Mouse (Mus musculus) liver, embryonic 13.5 days (tissue): ENCODE results near the gene Pqlc2. TPM values are rescaled to one million over a fixed set of nuclear protein-coding genes. Genes with fewer than 3 reads are reported as not detected.
A peak's percentile ranks its signal among the peaks of the same experiment; 100 is the strongest.

ENCODE experiments used
- ATAC-seq: fragments of 200-750 bp; cut with Nextera tagmentation; 2 replicates; pipeline ENCODE4 v1.8.0; 2017; ENCODE audit warnings: low read depth, mild to moderate bottlenecking, moderate number of reproducible peaks, moderate library complexity
- DNase-seq: peaks from one replicate; pipeline ENCODE4 v3.0.0; 2022
- H3K27ac ChIP-seq: fragments of 300-500 bp; sonication (generic); 2 replicates; pipeline ENCODE4 v1.5.1; 2015; ENCODE audit warnings: moderate library complexity, mild to moderate bottlenecking, inconsistent platforms
- H3K27me3 ChIP-seq: fragments of 300-500 bp; sonication (generic); 2 replicates; pipeline ENCODE4 v1.6.1; 2015; ENCODE audit warnings: mild to moderate bottlenecking, inconsistent platforms
- H3K36me3 ChIP-seq: fragments of 300-500 bp; sonication (generic); 2 replicates; pipeline ENCODE4 v1.6.1; 2015; ENCODE audit warnings: mild to moderate bottlenecking, inconsistent platforms
- H3K4me1 ChIP-seq: fragments of 300-500 bp; sonication (generic); replicated peaks from 2 replicates; pipeline ENCODE4 v1.6.1; 2015; ENCODE audit warnings: inconsistent platforms
- H3K4me2 ChIP-seq: fragments of 300-500 bp; sonication (generic); 2 replicates; pipeline ENCODE4 v1.6.1; 2015; ENCODE audit warnings: inconsistent platforms, mild to moderate bottlenecking, moderate library complexity
- H3K4me3 ChIP-seq: fragments of 300-500 bp; sonication (generic); replicated peaks from 2 replicates; pipeline ENCODE4 v1.5.1; 2015; ENCODE audit warnings: mild to moderate bottlenecking, inconsistent platforms
- H3K9ac ChIP-seq: fragments of 300-500 bp; sonication (generic); 2 replicates; pipeline ENCODE4 v1.6.1; 2015; ENCODE audit warnings: mild to moderate bottlenecking, inconsistent platforms
- H3K9me3 ChIP-seq: fragments of 300-500 bp; sonication (generic); replicated peaks from 2 replicates; pipeline ENCODE4 v1.6.1; 2016; ENCODE audit warnings: inconsistent platforms
- WGBS: fragments of 180-500 bp; shearing (Covaris S2); methylation state at CpG from one replicate; pipeline ENCODE4 v1.1.7; 2015; ENCODE audit not compliant: insufficient replicate concordance; 5-methylcytosine and 5-hydroxymethylcytosine counted together
- polyA plus RNA-seq: library from polyadenylated mRNA; unstranded; fragments of >200 nt; fragmentation: Nextera tagmentation; extraction: Ambion mirVana; gene quantifications from 2 replicates; pipeline ENCODE4 v1.2.1, GENCODE M21; 2015

Pqlc2 gene
- polyA plus RNA-seq, 1 experiment from 2014 or later = 10.3 TPM

- ATAC-seq (no peak), DNase-seq (no peak)
- Histone ChIP-seq H3K4me1 (peaks cover 8% of the 10 kb centered on the region), H3K9me3 (no peaks in the 10 kb centered on the region), H3K36me3 (peaks cover 9% of the 10 kb centered on the region; the same call in 1 of the 2 replicates), H3K9ac (no peak overlapping the region), H3K27ac (no peak overlapping the region), H3K27me3 (no peaks in the 10 kb centered on the region), H3K4me3 (no peak overlapping the region), H3K4me2 (no peak overlapping the region)
- 60% methylated on average over 5 of the region's 5 CpGs for WGBS
These were observed 8.3 kb downstream of the Pqlc2 start for GRCm38 (mm10) chr4:139302241-139302640.

GRCm38 (mm10) chr4:139301780-139302179 is 8.7 kb downstream of the Pqlc2 start:
- Histone ChIP-seq H3K36me3 (peaks cover 9% of the 10 kb centered on the region; the same call in 1 of the 2 replicates), H3K4me2 (no peak overlapping the region), H3K4me1 (peaks cover 8% of the 10 kb centered on the region), H3K4me3 (no peak overlapping the region), H3K9me3 (no peaks in the 10 kb centered on the region), H3K9ac (no peak overlapping the region), H3K27ac (no peak overlapping the region), H3K27me3 (no peaks in the 10 kb centered on the region)
- WGBS = 83% methylated on average over 8 of the region's 8 CpGs
- peak; percentile 29 for ATAC-seq
- no peak for DNase-seq

- Histone ChIP-seq H3K27me3 (no peaks in the 10 kb centered on the region), H3K27ac (no peak overlapping the region), H3K4me1 (peaks cover 4% of the 10 kb centered on the region), H3K4me2 (no peak overlapping the region), H3K4me3 (no peak overlapping the region), H3K9me3 (no peaks in the 10 kb centered on the region), H3K9ac (no peak overlapping the region), H3K36me3 (peaks cover 9% of the 10 kb centered on the region; the same call in 1 of the 2 replicates)
- peak; percentile 29; the same call in 1 of the 2 replicates for ATAC-seq
- DNase-seq = no peak
- 72% methylated on average over 12 of the region's 12 CpGs for WGBS
These were observed 11.7 kb downstream of the Pqlc2 start for GRCm38 (mm10) chr4:139298671-139299366.

- Histone ChIP-seq H3K4me3 (no peak overlapping the region), H3K36me3 (peaks cover 7% of the 10 kb centered on the region; the same call in 1 of the 2 replicates), H3K9me3 (no peaks in the 10 kb centered on the region), H3K9ac (no peak overlapping the region), H3K4me2 (no peak overlapping the region), H3K27me3 (no peaks in the 10 kb centered on the region), H3K27ac (no peak overlapping the region), H3K4me1 (peaks cover 4% of the 10 kb centered on the region)
- DNase-seq (no peak), ATAC-seq (no peak)
- WGBS = 76% methylated on average over 4 of the region's 4 CpGs
These were observed 12.9 kb downstream of the Pqlc2 start for GRCm38 (mm10) chr4:139297566-139297965.

GRCm38 (mm10) chr4:139292038-139292437 is 18.5 kb downstream of the Pqlc2 start:
- Histone ChIP-seq H3K27ac (no peak overlapping the region), H3K9ac (no peak overlapping the region), H3K9me3 (no peaks in the 10 kb centered on the region), H3K4me3 (no peak overlapping the region), H3K4me2 (no peak overlapping the region), H3K27me3 (no peaks in the 10 kb centered on the region), H3K4me1 (no peaks in the 10 kb centered on the region), H3K36me3 (peaks cover 50% of the 10 kb centered on the region)
- no peak for DNase-seq
- ATAC-seq = no peak
- WGBS = 83% methylated on average over 5 of the region's 5 CpGs

GRCm38 (mm10) chr4:139291099-139291498 is 19.4 kb downstream of the Pqlc2 start:
- Histone ChIP-seq H3K36me3 (peaks cover 59% of the 10 kb centered on the region), H3K9me3 (no peaks in the 10 kb centered on the region), H3K4me2 (no peak overlapping the region), H3K9ac (no peak overlapping the region), H3K27ac (no peak overlapping the region), H3K4me3 (no peak overlapping the region), H3K27me3 (no peaks in the 10 kb centered on the region), H3K4me1 (no peaks in the 10 kb centered on the region)
- no peak for ATAC-seq
- 78% methylated on average over 16 of the region's 16 CpGs for WGBS
- DNase-seq = no peak

GRCm38 (mm10) chr4:139289017-139289416 is 21.5 kb downstream of the Pqlc2 start:
- Histone ChIP-seq H3K4me2 (no peak overlapping the region), H3K9me3 (no peaks in the 10 kb centered on the region), H3K4me3 (no peak overlapping the region), H3K4me1 (no peaks in the 10 kb centered on the region), H3K27me3 (no peaks in the 10 kb centered on the region), H3K27ac (no peak overlapping the region), H3K9ac (no peak overlapping the region), H3K36me3 (peaks cover 76% of the 10 kb centered on the region)
- peak; percentile 25 for DNase-seq
- 74% methylated on average over 10 of the region's 10 CpGs for WGBS
- ATAC-seq = peak; percentile 24; the same call in 1 of the 2 replicates

- no peak; the same call in 1 of the 2 replicates for ATAC-seq
- 76% methylated on average over 18 of the region's 18 CpGs for WGBS
- Histone ChIP-seq H3K36me3 (peaks cover 92% of the 10 kb centered on the region), H3K4me1 (no peaks in the 10 kb centered on the region), H3K4me2 (no peak overlapping the region), H3K4me3 (no peak overlapping the region), H3K27ac (no peak overlapping the region), H3K9me3 (no peaks in the 10 kb centered on the region), H3K27me3 (no peaks in the 10 kb centered on the region), H3K9ac (no peak overlapping the region)
- peak; percentile 63 for DNase-seq
These were observed 23.2 kb downstream of the Pqlc2 start for GRCm38 (mm10) chr4:139287122-139287863.

- Histone ChIP-seq H3K27ac (no peak overlapping the region), H3K4me1 (no peaks in the 10 kb centered on the region), H3K4me3 (no peak overlapping the region), H3K36me3 (peaks cover 94% of the 10 kb centered on the region), H3K27me3 (no peaks in the 10 kb centered on the region), H3K9ac (no peak overlapping the region), H3K4me2 (no peak overlapping the region), H3K9me3 (no peaks in the 10 kb centered on the region)
- WGBS = 70% methylated on average over 5 of the region's 5 CpGs
- ATAC-seq (no peak), DNase-seq (no peak)
These were observed 24.3 kb downstream of the Pqlc2 start for GRCm38 (mm10) chr4:139286234-139286633.

GRCm38 (mm10) chr4:139284877-139285276 is 25.6 kb downstream of the Pqlc2 start:
- Histone ChIP-seq H3K27ac (no peak overlapping the region), H3K9me3 (no peaks in the 10 kb centered on the region), H3K9ac (no peak overlapping the region), H3K4me1 (no peaks in the 10 kb centered on the region), H3K27me3 (no peaks in the 10 kb centered on the region), H3K4me2 (no peak overlapping the region), H3K4me3 (no peak overlapping the region), H3K36me3 (peaks cover 94% of the 10 kb centered on the region)
- DNase-seq (no peak), ATAC-seq (no peak)
- 89% methylated on average over 15 of the region's 15 CpGs for WGBS

GRCm38 (mm10) chr4:139282955-139283417 is 27.5 kb downstream of the Pqlc2 start:
- Histone ChIP-seq H3K36me3 (peaks cover 81% of the 10 kb centered on the region), H3K9ac (no peak overlapping the region), H3K27me3 (no peaks in the 10 kb centered on the region), H3K4me2 (no peak overlapping the region), H3K4me1 (no peaks in the 10 kb centered on the region), H3K9me3 (no peaks in the 10 kb centered on the region), H3K4me3 (no peak overlapping the region), H3K27ac (no peak overlapping the region)
- DNase-seq (no peak), ATAC-seq (no peak)
- 73% methylated on average over 6 of the region's 6 CpGs for WGBS
